Mouse (Mus musculus) heart, embryonic 10.5 days (tissue): ENCODE data around the gene Gm10721. TPM values are rescaled to one million over a fixed set of nuclear protein-coding genes. Genes with fewer than 3 reads are reported as not detected.
"Not testable (repeated sequence)": the region's sequence is repeated elsewhere in the genome, so short reads cannot be mapped to it uniquely, and the experiment has no call there.

Experiments
- DNase-seq: peaks from one replicate; pipeline ENCODE4 v3.0.0-alpha.2; 2017; ENCODE audit warnings: low spot score
- H3K27ac ChIP-seq: fragments of 300-500 bp; sonication (generic); 2 replicates; pipeline ENCODE4 v1.5.1; 2016; ENCODE audit warnings: mild to moderate bottlenecking
- H3K27me3 ChIP-seq: fragments of 300-500 bp; sonication (generic); 2 replicates; pipeline ENCODE4 v1.6.1; 2016; ENCODE audit warnings: mild to moderate bottlenecking; ENCODE audit not compliant: poor library complexity, insufficient read depth, severe bottlenecking
- H3K36me3 ChIP-seq: fragments of 300-500 bp; sonication (generic); 2 replicates; pipeline ENCODE4 v1.6.1; 2016; ENCODE audit warnings: mild to moderate bottlenecking, moderate library complexity
- H3K4me1 ChIP-seq: fragments of 300-500 bp; sonication (generic); 2 replicates; pipeline ENCODE4 v1.6.1; 2016; ENCODE audit warnings: mild to moderate bottlenecking
- H3K4me3 ChIP-seq: fragments of 300-500 bp; sonication (generic); 2 replicates; pipeline ENCODE4 v1.5.1; 2016; ENCODE audit warnings: mild to moderate bottlenecking, moderate library complexity
- H3K9me3 ChIP-seq: fragments of 300-500 bp; sonication (generic); 2 replicates; pipeline ENCODE4 v1.6.1; 2016; ENCODE audit warnings: mild to moderate bottlenecking, moderate library complexity
- WGBS: fragments of 180-500 bp; shearing (Covaris S2); methylation state at CpG from one replicate; pipeline ENCODE4 v1.1.7; 2016; 5-methylcytosine and 5-hydroxymethylcytosine counted together
- polyA plus RNA-seq: library from polyadenylated mRNA; unstranded; fragments of >200 nt; fragmentation: Nextera tagmentation; extraction: Ambion mirVana; gene quantifications from 2 replicates; pipeline ENCODE4 v1.2.1, GENCODE M21; 2016

Gm10721 gene
- polyA plus RNA-seq, 1 experiment from 2014 or later = not detected

DNA sequence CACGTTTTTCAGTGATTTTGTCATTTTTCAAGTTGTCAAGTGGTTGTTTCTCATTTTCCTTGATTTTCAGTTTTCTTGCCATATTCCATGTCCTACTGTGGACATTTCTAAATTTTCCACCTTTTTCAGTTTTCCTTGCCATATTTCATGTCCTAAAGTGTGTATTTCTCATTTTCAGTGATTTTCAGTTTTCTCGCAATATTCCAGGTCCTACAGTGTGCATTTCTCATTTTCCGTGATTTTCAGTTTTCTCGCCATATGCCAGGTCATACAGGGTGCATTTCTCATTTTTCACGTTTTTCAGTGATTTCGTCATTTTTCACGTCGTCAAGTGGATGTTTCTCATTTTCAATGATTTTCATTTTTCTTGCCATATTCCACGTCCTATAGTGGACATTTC, 6.0 kb downstream of the Gm10721 start:
- not testable (repeated sequence) for H3K4me3 ChIP-seq, DNase-seq, H3K27ac ChIP-seq, H3K4me1 ChIP-seq, H3K36me3 ChIP-seq, H3K9me3 ChIP-seq, H3K27me3 ChIP-seq
- WGBS = 57% methylated on average over 9 of the region's 9 CpGs

DNA sequence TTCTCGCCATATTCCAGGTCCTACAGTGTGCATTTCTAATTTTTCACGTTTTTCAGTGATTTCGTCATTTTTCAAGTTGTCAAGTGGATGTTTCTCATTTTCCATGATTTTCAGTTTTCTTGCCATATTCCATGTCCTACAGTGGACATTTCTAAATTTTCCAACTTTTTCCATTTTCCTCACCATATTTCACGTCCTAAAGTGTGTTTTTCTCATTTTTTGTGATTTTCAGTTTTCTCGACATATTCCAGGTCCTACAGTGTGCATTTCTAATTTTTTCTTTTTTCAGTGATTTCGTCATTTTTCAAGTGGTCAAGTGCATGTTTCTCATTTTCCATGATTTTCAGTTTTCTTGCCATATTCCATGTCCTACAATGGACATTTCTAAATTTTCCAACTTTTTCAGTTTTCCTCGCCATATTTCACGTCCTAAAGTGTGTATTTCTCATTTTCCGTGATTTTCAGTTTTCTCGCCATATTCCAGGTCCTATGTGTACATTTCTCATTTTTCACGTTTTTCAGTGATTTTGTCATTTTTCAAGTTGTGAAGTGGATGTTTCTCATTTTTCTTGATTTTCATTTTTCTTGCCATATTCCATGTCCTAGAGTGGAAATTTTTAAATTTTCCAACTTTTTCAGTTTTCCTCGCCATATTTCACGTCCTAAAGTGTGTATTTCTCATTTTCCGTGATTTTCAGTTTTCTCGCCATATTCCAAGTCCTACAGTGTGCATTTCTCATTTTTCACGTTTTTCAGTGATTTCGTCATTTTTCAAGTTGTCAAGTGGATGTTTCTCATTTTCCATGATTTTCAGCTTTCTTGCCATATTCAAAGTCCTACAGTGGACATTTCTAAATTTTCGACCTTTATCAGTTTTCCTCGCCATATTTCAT, 7.1 kb downstream of the Gm10721 start:
- H3K36me3 ChIP-seq, H3K4me1 ChIP-seq, H3K9me3 ChIP-seq, DNase-seq, H3K27ac ChIP-seq, H3K27me3 ChIP-seq, H3K4me3 ChIP-seq: not testable (repeated sequence)
- 73% methylated on average over 17 of the region's 19 CpGs for WGBS

DNA sequence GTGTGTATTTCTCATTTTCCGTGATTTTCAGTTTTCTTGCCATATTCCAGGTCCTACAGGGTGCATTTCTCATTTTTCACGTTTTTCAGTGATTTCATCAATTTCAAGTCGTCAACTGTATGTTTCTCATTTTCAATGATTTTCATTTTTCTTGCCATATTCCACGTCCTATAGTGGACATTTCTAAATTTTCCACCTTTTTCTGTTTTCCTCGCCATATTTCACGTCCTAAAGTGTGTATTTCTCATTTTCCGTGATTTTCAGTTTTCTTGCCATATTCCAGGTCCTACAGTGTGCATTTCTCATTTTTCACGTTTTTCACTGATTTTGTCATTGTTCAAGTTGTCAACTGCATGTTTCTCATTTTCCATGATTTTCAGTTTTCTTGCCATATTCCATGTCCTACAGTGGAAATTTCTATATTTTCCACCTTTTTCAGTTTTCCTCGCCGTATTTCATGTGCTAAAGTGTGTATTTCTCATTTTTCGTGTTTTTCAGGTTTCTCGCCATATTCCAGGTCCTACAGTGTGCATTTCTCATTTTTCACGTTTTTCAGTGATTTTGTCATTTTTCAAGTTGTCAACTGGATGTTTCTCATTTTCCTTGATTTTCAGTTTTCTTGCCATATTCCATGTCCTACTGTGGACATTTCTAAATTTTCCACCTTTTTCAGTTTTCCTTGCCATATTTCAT, 9.5 kb downstream of the Gm10721 start:
- not testable (repeated sequence) for H3K27me3 ChIP-seq, H3K36me3 ChIP-seq, H3K27ac ChIP-seq, H3K4me3 ChIP-seq, H3K4me1 ChIP-seq, H3K9me3 ChIP-seq
- WGBS = 70% methylated on average over 11 of the region's 13 CpGs
- peak; percentile 76 for DNase-seq

DNA sequence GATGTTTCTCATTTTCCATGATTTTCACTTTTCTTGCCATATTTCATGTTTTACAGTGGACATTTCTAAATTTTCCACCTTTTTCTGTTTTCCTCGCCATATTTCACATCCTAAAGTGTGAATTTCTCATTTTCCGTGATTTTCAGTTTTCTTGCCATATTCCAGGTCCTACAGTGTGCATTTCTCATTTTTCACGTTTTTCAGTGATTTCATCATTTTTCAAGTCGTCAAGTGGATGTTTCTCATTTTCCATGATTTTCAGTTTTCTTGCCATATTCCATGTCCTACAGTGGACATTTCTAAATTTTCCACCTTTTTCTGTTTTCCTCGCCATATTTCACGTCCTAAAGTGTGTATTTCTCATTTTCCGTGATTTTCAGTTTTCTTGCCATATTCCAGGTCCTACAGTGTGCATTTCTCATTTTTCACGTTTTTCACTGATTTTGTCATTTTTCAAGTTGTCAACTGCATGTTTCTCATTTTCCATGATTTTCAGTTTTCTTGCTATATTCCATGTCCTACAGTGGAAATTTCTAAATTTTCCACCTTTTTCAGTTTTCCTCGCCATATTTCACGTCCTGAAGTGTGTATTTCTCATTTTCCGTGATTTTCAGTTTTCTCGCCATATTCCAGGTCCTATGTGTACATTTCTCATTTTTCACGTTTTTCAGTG, 10.5 kb downstream of the Gm10721 start, which contains the start of gene Gm10718:
TSS of gene Gm10718 (plus strand) at position 236 of the 673 bp plus-strand sequence.
- 69% methylated on average over 12 of the region's 13 CpGs for WGBS
- not testable (repeated sequence) for H3K27ac ChIP-seq, H3K9me3 ChIP-seq, H3K27me3 ChIP-seq, DNase-seq, H3K4me1 ChIP-seq, H3K36me3 ChIP-seq, H3K4me3 ChIP-seq

DNA sequence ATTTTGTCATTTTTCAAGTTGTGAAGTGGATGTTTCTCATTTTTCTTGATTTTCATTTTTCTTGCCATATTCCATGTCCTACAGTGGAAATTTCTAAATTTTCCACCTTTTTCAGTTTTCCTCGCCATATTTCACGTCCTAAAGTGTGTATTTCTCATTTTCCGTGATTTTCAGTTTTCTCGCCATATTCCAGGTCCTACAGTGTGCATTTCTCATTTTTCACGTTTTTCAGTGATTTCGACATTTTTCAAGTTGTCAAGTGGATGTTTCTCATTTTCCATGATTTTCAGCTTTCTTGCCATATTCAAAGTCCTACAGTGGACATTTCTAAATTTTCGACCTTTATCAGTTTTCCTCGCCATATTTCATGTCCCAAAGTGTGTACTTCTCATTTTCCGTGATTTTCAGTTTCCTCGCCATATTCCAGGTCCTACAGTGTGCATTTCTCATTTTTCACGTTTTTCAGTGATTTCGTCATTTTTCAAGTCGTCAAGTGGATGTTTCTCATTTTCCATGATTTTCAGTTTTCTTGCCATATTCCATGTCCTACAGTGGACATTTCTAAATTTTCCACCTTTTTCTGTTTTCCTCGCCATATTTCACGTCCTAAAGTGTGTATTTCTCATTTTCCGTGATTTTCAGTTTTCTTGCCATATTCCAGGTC, 11.2 kb downstream of the Gm10721 start:
- 70% methylated on average over 16 of the region's 16 CpGs for WGBS
- H3K36me3 ChIP-seq, H3K9me3 ChIP-seq, H3K27ac ChIP-seq, H3K4me1 ChIP-seq, DNase-seq, H3K27me3 ChIP-seq, H3K4me3 ChIP-seq: not testable (repeated sequence)

DNA sequence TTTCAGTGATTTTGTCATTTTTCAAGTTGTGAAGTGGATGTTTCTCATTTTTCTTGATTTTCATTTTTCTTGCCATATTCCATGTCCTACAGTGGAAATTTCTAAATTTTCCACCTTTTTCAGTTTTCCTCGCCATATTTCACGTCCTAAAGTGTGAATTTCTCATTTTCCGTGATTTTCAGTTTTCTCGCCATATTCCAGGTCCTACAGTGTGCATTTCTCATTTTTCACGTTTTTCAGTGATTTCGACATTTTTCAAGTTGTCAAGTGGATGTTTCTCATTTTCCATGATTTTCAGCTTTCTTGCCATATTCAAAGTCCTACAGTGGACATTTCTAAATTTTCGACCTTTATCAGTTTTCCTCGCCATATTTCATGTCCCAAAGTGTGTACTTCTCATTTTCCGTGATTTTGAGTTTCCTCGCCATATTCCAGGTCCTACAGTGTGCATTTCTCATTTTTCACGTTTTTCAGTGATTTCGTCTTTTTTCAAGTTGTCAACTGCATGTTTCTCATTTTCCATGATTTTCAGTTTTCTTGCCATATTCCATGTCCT, 12.1 kb downstream of the Gm10721 start, which contains the start of gene Gm10717:
TSS of gene Gm10717 (plus strand) at position 506 of the 556 bp plus-strand sequence.
- 68% methylated on average over 12 of the region's 12 CpGs for WGBS
- not testable (repeated sequence) for H3K27me3 ChIP-seq, DNase-seq

DNA sequence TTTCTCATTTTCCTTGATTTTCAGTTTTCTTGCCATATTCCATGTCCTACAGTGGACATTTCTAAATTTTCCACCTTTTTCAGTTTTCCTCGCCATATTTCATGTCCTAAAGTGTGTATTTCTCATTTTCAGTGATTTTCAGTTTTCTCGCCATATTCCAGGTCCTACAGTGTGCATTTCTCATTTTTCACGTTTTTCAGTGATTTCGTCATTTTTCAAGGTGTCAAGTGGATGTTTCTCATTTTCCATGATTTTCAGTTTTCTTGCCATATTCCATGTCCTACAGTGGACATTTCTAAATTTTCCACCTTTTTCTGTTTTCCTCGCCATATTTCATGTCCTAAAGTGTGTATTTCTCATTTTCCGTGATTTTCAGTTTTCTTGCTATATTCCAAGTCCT, 12.7 kb downstream of the Gm10721 start:
- WGBS = 68% methylated on average over 5 of the region's 6 CpGs
- not testable (repeated sequence) for H3K36me3 ChIP-seq, H3K27me3 ChIP-seq, H3K4me3 ChIP-seq, H3K27ac ChIP-seq, DNase-seq, H3K9me3 ChIP-seq, H3K4me1 ChIP-seq

More for the DNA sequence above, 12.1 kb downstream of the Gm10721 start, which contains the start of gene Gm10717:
- not testable (repeated sequence) for H3K4me3 ChIP-seq, H3K9me3 ChIP-seq, H3K4me1 ChIP-seq, H3K27ac ChIP-seq, H3K36me3 ChIP-seq

DNA sequence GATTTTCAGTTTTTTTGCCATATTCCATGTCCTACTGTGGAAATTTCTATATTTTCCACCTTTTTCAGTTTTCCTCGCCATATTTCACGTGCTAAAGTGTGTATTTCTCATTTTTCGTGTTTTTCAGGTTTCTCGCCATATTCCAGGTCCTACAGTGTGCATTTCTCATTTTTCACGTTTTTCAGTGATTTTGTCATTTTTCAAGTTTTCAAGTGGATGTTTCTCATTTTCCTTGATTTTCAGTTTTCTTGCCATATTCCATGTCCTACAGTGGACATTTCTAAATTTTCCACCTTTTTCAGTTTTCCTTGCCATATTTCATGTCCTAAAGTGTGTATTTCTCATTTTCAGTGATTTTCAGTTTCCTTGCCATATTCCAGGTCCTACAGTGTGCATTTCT, 13.2 kb downstream of the Gm10721 start:
- WGBS = 73% methylated on average over 5 of the region's 5 CpGs
- not testable (repeated sequence) for H3K27ac ChIP-seq, H3K4me3 ChIP-seq, DNase-seq, H3K27me3 ChIP-seq, H3K4me1 ChIP-seq, H3K36me3 ChIP-seq, H3K9me3 ChIP-seq

DNA sequence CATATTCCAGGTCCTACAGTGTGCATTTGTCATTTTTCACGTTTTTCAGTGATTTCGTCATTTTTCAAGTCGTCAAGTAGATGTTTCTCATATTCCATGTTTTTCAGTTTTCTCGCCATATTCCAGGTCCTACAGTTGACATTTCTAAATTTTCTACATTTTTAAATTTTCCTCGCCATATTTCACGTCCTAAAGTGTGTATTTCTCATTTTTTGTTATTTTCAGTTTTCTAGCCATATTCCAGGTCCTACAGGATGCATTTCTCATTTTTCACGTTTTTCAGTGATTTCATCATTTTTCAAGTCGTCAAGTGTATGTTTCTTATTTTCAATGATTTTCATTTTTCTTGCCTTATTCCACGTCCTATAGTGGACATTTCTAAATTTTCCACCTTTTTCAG, 13.8 kb downstream of the Gm10721 start:
- not testable (repeated sequence) for DNase-seq, H3K4me1 ChIP-seq, H3K27ac ChIP-seq, H3K4me3 ChIP-seq, H3K9me3 ChIP-seq, H3K27me3 ChIP-seq, H3K36me3 ChIP-seq
- WGBS = 63% methylated on average over 9 of the region's 9 CpGs

DNA sequence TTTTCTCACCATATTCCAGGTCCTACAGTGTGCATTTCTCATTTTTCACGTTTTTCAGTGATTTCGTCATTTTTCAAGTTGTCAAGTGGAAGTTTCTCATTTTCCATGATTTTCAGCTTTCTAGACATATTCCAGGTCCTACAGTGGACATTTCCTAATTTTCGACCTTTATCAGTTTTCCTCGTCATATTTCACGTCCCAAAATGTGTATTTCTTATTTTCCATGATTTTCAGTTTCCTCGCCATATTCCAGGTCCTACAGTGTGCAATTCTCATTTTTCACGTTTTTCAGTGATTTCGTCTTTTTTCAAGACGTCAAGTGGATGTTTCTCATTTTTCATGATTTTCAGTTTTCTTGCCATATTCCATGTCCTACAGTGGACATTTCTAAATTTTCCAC, 14.3 kb downstream of the Gm10721 start:
- H3K4me3 ChIP-seq, H3K9me3 ChIP-seq, H3K27ac ChIP-seq, H3K27me3 ChIP-seq, H3K4me1 ChIP-seq, H3K36me3 ChIP-seq: not testable (repeated sequence)
- peak; percentile 89 for DNase-seq
- WGBS = 64% methylated on average over 9 of the region's 9 CpGs

DNA sequence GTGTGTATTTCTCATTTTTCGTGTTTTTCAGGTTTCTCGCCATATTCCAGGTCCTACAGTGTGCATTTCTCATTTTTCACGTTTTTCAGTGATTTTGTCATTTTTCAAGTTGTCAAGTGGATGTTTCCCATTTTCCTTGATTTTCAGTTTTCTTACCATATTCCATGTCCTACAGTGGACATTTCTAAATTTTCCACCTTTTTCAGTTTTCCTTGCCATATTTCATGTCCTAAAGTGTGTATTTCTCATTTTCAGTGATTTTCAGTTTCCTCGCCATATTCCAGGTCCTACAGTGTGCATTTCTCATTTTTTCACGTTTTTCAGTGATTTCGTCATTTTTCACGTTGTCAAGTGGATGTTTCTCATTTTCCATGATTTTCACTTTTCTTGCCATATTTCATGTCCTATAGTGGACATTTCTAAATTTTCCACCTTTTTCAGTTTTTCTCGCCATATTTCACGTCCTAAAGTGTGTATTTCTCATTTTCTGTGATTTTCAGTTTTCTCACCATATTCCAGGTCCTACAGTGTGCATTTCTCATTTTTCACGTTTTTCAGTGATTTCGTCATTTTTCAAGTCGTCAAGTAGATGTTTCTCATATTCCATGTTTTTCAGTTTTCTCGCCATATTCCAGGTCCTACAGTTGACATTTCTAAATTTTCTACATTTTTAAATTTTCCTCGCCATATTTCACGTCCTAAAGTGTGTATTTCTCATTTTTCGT, 16.5 kb downstream of the Gm10721 start:
- H3K4me3 ChIP-seq, H3K4me1 ChIP-seq, H3K36me3 ChIP-seq, H3K27me3 ChIP-seq, H3K9me3 ChIP-seq, DNase-seq, H3K27ac ChIP-seq: not testable (repeated sequence)
- WGBS = 58% methylated on average over 13 of the region's 16 CpGs

DNA sequence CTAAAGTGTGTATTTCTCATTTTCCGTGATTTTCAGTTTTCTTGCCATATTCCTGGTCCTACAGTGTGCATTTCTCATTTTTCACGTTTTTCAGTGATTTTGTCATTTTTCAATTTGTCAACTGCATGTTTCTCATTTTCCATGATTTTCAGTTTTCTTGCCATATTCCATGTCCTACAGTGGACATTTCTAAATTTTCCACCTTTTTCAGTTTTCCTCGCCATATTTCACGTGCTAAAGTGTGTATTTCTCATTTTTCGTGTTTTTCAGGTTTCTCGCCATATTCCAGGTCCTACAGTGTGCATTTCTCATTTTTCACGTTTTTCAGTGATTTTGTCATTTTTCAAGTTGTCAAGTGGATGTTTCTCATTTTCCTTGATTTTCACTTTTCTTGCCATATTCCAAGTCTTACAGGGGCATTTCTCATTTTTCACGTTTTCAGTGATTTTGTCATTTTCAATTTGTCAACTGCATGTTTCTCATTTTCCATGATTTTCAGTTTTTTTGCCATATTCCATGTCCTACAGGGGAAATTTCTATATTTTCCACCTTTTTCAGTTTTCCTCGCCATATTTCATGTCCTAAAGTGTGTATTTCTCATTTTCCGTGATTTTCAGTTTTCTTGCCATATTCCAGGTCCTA, 17.9 kb downstream of the Gm10721 start:
- not testable (repeated sequence) for H3K9me3 ChIP-seq, H3K27me3 ChIP-seq, H3K27ac ChIP-seq, H3K4me1 ChIP-seq, H3K4me3 ChIP-seq, H3K36me3 ChIP-seq
- peak; percentile 97 for DNase-seq
- WGBS = 58% methylated on average over 2 of the region's 10 CpGs
